Mouse (Mus musculus): ENCODE data around the gene Hras. TPM values are rescaled to one million over a fixed set of nuclear protein-coding genes. Genes with fewer than 3 reads are reported as not detected.

The Hras gene
- polyA plus RNA-seq, 1 experiment from 2014 or later = 91.4 TPM

- Histone ChIP-seq H3K27ac (replicated peaks; ENCODE audit: low read depth, low read length) (no peak overlapping the region), H3K36me3 (replicated peaks; ENCODE audit: control insufficient read depth, insufficient read depth, low read depth, low read length) (no peaks in the 10 kb centered on the region), H3K4me2 (ENCODE audit: low read depth, low read length) (no peak overlapping the region), H3K9me3 (replicated peaks; ENCODE audit: control insufficient read depth, low read length) (no peaks in the 10 kb centered on the region), H3K27me3 (ENCODE audit: control insufficient read depth, insufficient read depth, low read length) (no peaks in the 10 kb centered on the region), H3K4me1 (ENCODE audit: control insufficient read depth, insufficient read depth, low read length) (no peaks in the 10 kb centered on the region), H3K4me3 (ENCODE audit: low read depth, low read length) (no peak overlapping the region), H3K9ac (replicated peaks; ENCODE audit: low read length) (no peak overlapping the region)
- ATAC-seq (replicated peaks; ENCODE audit: insufficient number of reproducible peaks, low FRiP score, low TSS enrichment, low read depth) (no peak), DNase-seq (ENCODE audit: low spot score) (no peak)
- WGBS = 84% methylated on average over 1 of the region's 1 CpGs
These were observed 24.5 kb downstream of the Hras start for GRCm38 (mm10) chr7:141169300-141169699.

- H3K27me3 ChIP-seq (ENCODE audit: control insufficient read depth, insufficient read depth, low read length) = no peaks in the 10 kb centered on the region
- WGBS = 2% methylated on average over 22 of the region's 22 CpGs
- no peaks in the 10 kb centered on the region for H3K4me1 ChIP-seq (ENCODE audit: control insufficient read depth, insufficient read depth, low read length)
- peak overlapping the region; percentile 45 for H3K4me3 ChIP-seq (ENCODE audit: low read depth, low read length)
- H3K9ac ChIP-seq (replicated peaks; ENCODE audit: low read length) = peak overlapping the region; percentile 65
- ATAC-seq (replicated peaks; ENCODE audit: insufficient number of reproducible peaks, low FRiP score, low TSS enrichment, low read depth) (no peak), DNase-seq (ENCODE audit: low spot score) (peak; percentile 67)
- H3K27ac ChIP-seq (replicated peaks; ENCODE audit: low read depth, low read length) = 0 out of 2 replicates have a peak overlapping the region, but pooled peaks have one; percentile 22
- no peaks in the 10 kb centered on the region; the same call in 1 of the 2 replicates for H3K36me3 ChIP-seq (replicated peaks; ENCODE audit: control insufficient read depth, insufficient read depth, low read depth, low read length)
- H3K4me2 ChIP-seq (ENCODE audit: low read depth, low read length) = peak overlapping the region; percentile 71
- H3K9me3 ChIP-seq (replicated peaks; ENCODE audit: control insufficient read depth, low read length) = no peaks in the 10 kb centered on the region
These were observed 25.3 kb downstream of the Hras start for GRCm38 (mm10) chr7:141168518-141168953.

- no peak overlapping the region for H3K27ac ChIP-seq (replicated peaks; ENCODE audit: low read depth, low read length)
- H3K27me3 ChIP-seq (ENCODE audit: control insufficient read depth, insufficient read depth, low read length) = no peaks in the 10 kb centered on the region
- H3K36me3 ChIP-seq (replicated peaks; ENCODE audit: control insufficient read depth, insufficient read depth, low read depth, low read length) = no peaks in the 10 kb centered on the region; the same call in 1 of the 2 replicates
- H3K4me2 ChIP-seq (ENCODE audit: low read depth, low read length) = peak overlapping the region; percentile 71
- H3K9me3 ChIP-seq (replicated peaks; ENCODE audit: control insufficient read depth, low read length) = no peaks in the 10 kb centered on the region
- no peaks in the 10 kb centered on the region for H3K4me1 ChIP-seq (ENCODE audit: control insufficient read depth, insufficient read depth, low read length)
- DNase-seq (ENCODE audit: low spot score) (peak; percentile 17), ATAC-seq (replicated peaks; ENCODE audit: insufficient number of reproducible peaks, low FRiP score, low TSS enrichment, low read depth) (no peak)
- WGBS = 19% methylated on average over 7 of the region's 7 CpGs
- H3K4me3 ChIP-seq (ENCODE audit: low read depth, low read length) = peak overlapping the region; percentile 45
- peak overlapping the region; percentile 65 for H3K9ac ChIP-seq (replicated peaks; ENCODE audit: low read length)
These were observed 25.8 kb downstream of the Hras start for GRCm38 (mm10) chr7:141167901-141168517.

GRCm38 (mm10) chr7:141164850-141165249 lies 29.0 kb downstream of the Hras start:
- no peak overlapping the region for H3K9ac ChIP-seq (replicated peaks; ENCODE audit: low read length)
- H3K4me1 ChIP-seq (ENCODE audit: control insufficient read depth, insufficient read depth, low read length) = no peaks in the 10 kb centered on the region
- no peaks in the 10 kb centered on the region for H3K27me3 ChIP-seq (ENCODE audit: control insufficient read depth, insufficient read depth, low read length)
- no peak for ATAC-seq (replicated peaks; ENCODE audit: insufficient number of reproducible peaks, low FRiP score, low TSS enrichment, low read depth)
- H3K36me3 ChIP-seq (replicated peaks; ENCODE audit: control insufficient read depth, insufficient read depth, low read depth, low read length) = peaks cover 3% of the 10 kb centered on the region
- no peak overlapping the region for H3K27ac ChIP-seq (replicated peaks; ENCODE audit: low read depth, low read length)
- H3K4me3 ChIP-seq (ENCODE audit: low read depth, low read length) = no peak overlapping the region
- WGBS = 88% methylated on average over 6 of the region's 6 CpGs
- no peak for DNase-seq (ENCODE audit: low spot score)
- no peak overlapping the region for H3K4me2 ChIP-seq (ENCODE audit: low read depth, low read length)
- no peaks in the 10 kb centered on the region for H3K9me3 ChIP-seq (replicated peaks; ENCODE audit: control insufficient read depth, low read length)

- H3K27me3 ChIP-seq (ENCODE audit: control insufficient read depth, insufficient read depth, low read length) = no peaks in the 10 kb centered on the region
- no peak overlapping the region for H3K27ac ChIP-seq (replicated peaks; ENCODE audit: low read depth, low read length)
- H3K9me3 ChIP-seq (replicated peaks; ENCODE audit: control insufficient read depth, low read length) = no peaks in the 10 kb centered on the region
- WGBS = 89% methylated on average over 7 of the region's 7 CpGs
- H3K4me2 ChIP-seq (ENCODE audit: low read depth, low read length) = no peak overlapping the region
- H3K36me3 ChIP-seq (replicated peaks; ENCODE audit: control insufficient read depth, insufficient read depth, low read depth, low read length) = peaks cover 3% of the 10 kb centered on the region
- no peak overlapping the region for H3K4me3 ChIP-seq (ENCODE audit: low read depth, low read length)
- DNase-seq (ENCODE audit: low spot score) (no peak), ATAC-seq (replicated peaks; ENCODE audit: insufficient number of reproducible peaks, low FRiP score, low TSS enrichment, low read depth) (no peak)
- H3K9ac ChIP-seq (replicated peaks; ENCODE audit: low read length) = no peak overlapping the region
- H3K4me1 ChIP-seq (ENCODE audit: control insufficient read depth, insufficient read depth, low read length) = no peaks in the 10 kb centered on the region
These were observed 29.4 kb downstream of the Hras start for GRCm38 (mm10) chr7:141164397-141164796.

- H3K36me3 ChIP-seq (replicated peaks; ENCODE audit: control insufficient read depth, insufficient read depth, low read depth, low read length) = peaks cover 3% of the 10 kb centered on the region
These were observed 38.4 kb downstream of the Hras start for GRCm38 (mm10) chr7:141155362-141155761.

GRCm38 (mm10) chr7:141148639-141149038 lies 45.2 kb downstream of the Hras start:
- Histone ChIP-seq H3K9me3 (replicated peaks; ENCODE audit: control insufficient read depth, low read length) (no peaks in the 10 kb centered on the region), H3K27ac (replicated peaks; ENCODE audit: low read depth, low read length) (no peak overlapping the region), H3K36me3 (replicated peaks; ENCODE audit: control insufficient read depth, insufficient read depth, low read depth, low read length) (peaks cover 3% of the 10 kb centered on the region), H3K4me1 (ENCODE audit: control insufficient read depth, insufficient read depth, low read length) (no peaks in the 10 kb centered on the region), H3K4me2 (ENCODE audit: low read depth, low read length) (no peak overlapping the region), H3K9ac (replicated peaks; ENCODE audit: low read length) (no peak overlapping the region), H3K27me3 (ENCODE audit: control insufficient read depth, insufficient read depth, low read length) (no peaks in the 10 kb centered on the region), H3K4me3 (ENCODE audit: low read depth, low read length) (no peak overlapping the region)
- ATAC-seq (replicated peaks; ENCODE audit: insufficient number of reproducible peaks, low FRiP score, low TSS enrichment, low read depth) (no peak), DNase-seq (ENCODE audit: low spot score) (no peak)
- 81% methylated on average over 4 of the region's 4 CpGs for WGBS

More at GRCm38 (mm10) chr7:141155362-141155761, 38.4 kb downstream of the Hras start:
- ATAC-seq (replicated peaks; ENCODE audit: insufficient number of reproducible peaks, low FRiP score, low TSS enrichment, low read depth) = no peak
- Histone ChIP-seq H3K9ac (replicated peaks; ENCODE audit: low read length) (no peak overlapping the region), H3K4me3 (ENCODE audit: low read depth, low read length) (no peak overlapping the region), H3K9me3 (replicated peaks; ENCODE audit: control insufficient read depth, low read length) (no peaks in the 10 kb centered on the region), H3K27ac (replicated peaks; ENCODE audit: low read depth, low read length) (no peak overlapping the region), H3K4me2 (ENCODE audit: low read depth, low read length) (no peak overlapping the region), H3K4me1 (ENCODE audit: control insufficient read depth, insufficient read depth, low read length) (no peaks in the 10 kb centered on the region), H3K27me3 (ENCODE audit: control insufficient read depth, insufficient read depth, low read length) (no peaks in the 10 kb centered on the region)
- DNase-seq (ENCODE audit: low spot score) = no peak
- WGBS = 93% methylated on average over 9 of the region's 9 CpGs

GRCm38 (mm10) chr7:141147044-141147443 lies 46.8 kb downstream of the Hras start:
- no peaks in the 10 kb centered on the region for H3K4me1 ChIP-seq (ENCODE audit: control insufficient read depth, insufficient read depth, low read length)
- 87% methylated on average over 6 of the region's 6 CpGs for WGBS
- ATAC-seq (replicated peaks; ENCODE audit: insufficient number of reproducible peaks, low FRiP score, low TSS enrichment, low read depth) = no peak
- no peaks in the 10 kb centered on the region for H3K27me3 ChIP-seq (ENCODE audit: control insufficient read depth, insufficient read depth, low read length)
- H3K4me3 ChIP-seq (ENCODE audit: low read depth, low read length) = no peak overlapping the region
- no peak overlapping the region for H3K27ac ChIP-seq (replicated peaks; ENCODE audit: low read depth, low read length)
- DNase-seq (ENCODE audit: low spot score) = no peak
- no peak overlapping the region for H3K4me2 ChIP-seq (ENCODE audit: low read depth, low read length)
- H3K9me3 ChIP-seq (replicated peaks; ENCODE audit: control insufficient read depth, low read length) = no peaks in the 10 kb centered on the region
- peaks cover 3% of the 10 kb centered on the region for H3K36me3 ChIP-seq (replicated peaks; ENCODE audit: control insufficient read depth, insufficient read depth, low read depth, low read length)
- no peak overlapping the region for H3K9ac ChIP-seq (replicated peaks; ENCODE audit: low read length)
